Mouse (Mus musculus) heart, postnatal 0 days (tissue): ENCODE results near the gene Cald1.

Experiments
- CTCF ChIP-seq: IDR thresholded peaks from 2 replicates; pipeline ENCODE4 v1.5.1; 2016; ENCODE audit warnings: antibody characterized with exemption, control low read depth, low read depth
- EP300 ChIP-seq: IDR thresholded peaks from 2 replicates; pipeline ENCODE4 v1.6.1; 2016; ENCODE audit warnings: antibody characterized with exemption, low read depth

GRCm38 (mm10) chr6:34743946-34744345, 145.6 kb downstream of the Cald1 start:
- TF ChIP-seq CTCF (no peak), EP300 (no peak)
